Comparison of ENCODE assay signal across 9 mouse cellular contexts in the genomic region with DNA sequence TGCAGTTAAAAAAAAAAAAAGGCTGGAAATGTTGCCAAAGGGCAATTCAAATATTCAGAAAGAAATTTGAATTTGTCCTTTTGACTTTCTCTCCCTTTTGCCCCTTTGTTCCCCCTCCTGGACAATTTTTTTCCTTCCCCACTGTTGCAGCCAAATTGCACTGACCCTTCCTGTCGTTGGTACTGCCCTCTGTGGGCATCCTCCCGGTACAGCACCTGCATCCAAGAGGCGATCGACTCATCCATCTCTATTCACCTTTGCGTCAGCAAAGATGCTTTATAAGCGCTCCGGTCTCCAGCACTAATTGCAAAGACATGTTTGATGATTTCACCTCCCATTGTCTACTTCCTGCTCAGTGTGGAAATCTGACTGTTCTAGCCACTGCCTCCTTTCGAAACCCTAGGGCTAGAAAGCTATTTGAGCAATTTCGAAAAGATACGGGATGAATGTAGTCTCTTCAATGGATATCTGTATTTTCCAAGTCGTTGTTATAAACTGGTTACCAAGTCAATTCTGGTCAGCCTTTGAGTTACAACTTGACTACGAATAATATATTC. TPM values are rescaled to one million over a fixed set of nuclear protein-coding genes. Genes with fewer than 3 reads are reported as not detected.
DNase-seq lines count a peak whose midpoint lies in the region; ATAC-seq and TF ChIP-seq lines count a peak whose summit lies in the region.
"Had no signal": no experiment of that assay in that cellular context is flagged by ENCODE, and none has a peak within 500 bp of the region (broad histone marks: within the 10 kb centered on the region; RNA-seq: fewer than 3 reads in every experiment).

No protein-coding gene starts in this region.

- H3K4me1 ChIP-seq in hindbrain, embryonic 10.5 days (replicated peaks) = peaks cover 21% of the 10 kb centered on the region
- H3K4me1 ChIP-seq in hindbrain, embryonic 12.5 days = peaks cover 13% of the 10 kb centered on the region
- H3K4me1 ChIP-seq in hindbrain, postnatal 0 days (ENCODE audit: insufficient read depth, low read length) = no peaks in the 10 kb centered on the region

- peaks cover 49% of the 10 kb centered on the region for H3K27me3 ChIP-seq in hindbrain, embryonic 10.5 days (ENCODE audit: insufficient read depth, poor library complexity, severe bottlenecking)
- peaks cover 24% of the 10 kb centered on the region for H3K27me3 ChIP-seq in hindbrain, embryonic 12.5 days
- H3K27me3 ChIP-seq in hindbrain, postnatal 0 days (ENCODE audit: insufficient read depth, low read length) = 0 out of 2 replicates have a peak, but pooled peaks cover 3% of the 10 kb centered on the region

- WGBS in hindbrain, embryonic 10.5 days = 38% methylated on average over 12 of the region's 12 CpGs
- 34% methylated on average over 12 of the region's 12 CpGs for WGBS in hindbrain, embryonic 12.5 days
- WGBS in hindbrain, postnatal 0 days = 33% methylated on average over 12 of the region's 12 CpGs

- no peaks in the 10 kb centered on the region for H3K36me3 ChIP-seq in hindbrain, embryonic 10.5 days
- H3K36me3 ChIP-seq in hindbrain, embryonic 12.5 days = no peaks in the 10 kb centered on the region
- H3K36me3 ChIP-seq in hindbrain, postnatal 0 days (ENCODE audit: insufficient read depth, low read length) = no peaks in the 10 kb centered on the region
- H3K36me3 ChIP-seq: liver, embryonic 13.5 days had no signal

- peak; percentile 14 for DNase-seq in hindbrain, embryonic 10.5 days (ENCODE audit: low spot score)
- DNase-seq in ES-CJ7 (ENCODE audit: low read depth, low spot score) = peak; percentile 36
- DNase-seq in cerebellum, postnatal 25 days = peak; percentile 39 to 68
- peak; percentile 37 for DNase-seq in hindbrain, postnatal 0 days (ENCODE audit: low spot score)
- DNase-seq in layer of hippocampus, adult 18-20 months (ENCODE audit: low spot score in 2 of 2) = no peak
- no peak for DNase-seq in left cerebral cortex, adult 11 months (ENCODE audit: low spot score)
- no peak for DNase-seq in right cerebral cortex, adult 2 months (ENCODE audit: low spot score in 2 of 2)
- DNase-seq: liver, embryonic 13.5 days had no signal

- H3K9me3 ChIP-seq in hindbrain, embryonic 10.5 days = no peaks in the 10 kb centered on the region
- H3K9me3 ChIP-seq in hindbrain, embryonic 12.5 days (replicated peaks) = no peaks in the 10 kb centered on the region
- no peaks in the 10 kb centered on the region for H3K9me3 ChIP-seq in hindbrain, postnatal 0 days (ENCODE audit: low read length)
- H3K9me3 ChIP-seq: liver, embryonic 13.5 days had no signal

- no peak overlapping the region for H3K4me3 ChIP-seq in hindbrain, embryonic 10.5 days
- H3K4me3 ChIP-seq in hindbrain, embryonic 12.5 days = no peak overlapping the region
- H3K4me3 ChIP-seq in hindbrain, postnatal 0 days (ENCODE audit: low read length) = peak overlapping the region; percentile 50

- ATAC-seq in hindbrain, embryonic 12.5 days (ENCODE audit: low FRiP score) = no peak
- ATAC-seq in hindbrain, postnatal 0 days = no peak

- H3K4me2 ChIP-seq in hindbrain, embryonic 12.5 days (replicated peaks) = no peak overlapping the region
- peak overlapping the region; percentile 98 for H3K4me2 ChIP-seq in hindbrain, postnatal 0 days (ENCODE audit: low read depth, low read length)

- peak; percentile 53 for TF ChIP-seq CTCF in hindbrain, postnatal 0 days (IDR thresholded peaks at IDR 0.05; ENCODE audit: low read depth)

- no peak overlapping the region for H3K27ac ChIP-seq in hindbrain, embryonic 10.5 days
- no peak overlapping the region for H3K27ac ChIP-seq in hindbrain, embryonic 12.5 days
- H3K27ac ChIP-seq in hindbrain, postnatal 0 days = no peak overlapping the region
- H3K27ac ChIP-seq: liver, embryonic 13.5 days had no signal

- no peak overlapping the region for H3K9ac ChIP-seq in hindbrain, embryonic 12.5 days
- no peak overlapping the region for H3K9ac ChIP-seq in hindbrain, postnatal 0 days (replicated peaks; ENCODE audit: low read length)
- H3K9ac ChIP-seq: liver, embryonic 13.5 days had no signal

RNA-seq across cellular contexts. Expression of gene Rnf144b, which starts 1.0 kb away (rescaled TPM):
- 0.46 and 0.82 TPM in 2 replicates for polyA plus RNA-seq in hindbrain, embryonic 10.5 days (2016; fragmentation: Nextera tagmentation; extraction: Ambion mirVana)
- polyA plus RNA-seq in hindbrain, embryonic 12.5 days (2016; fragmentation: Nextera tagmentation; extraction: Ambion mirVana) = 0.62 and 1.0 TPM in 2 replicates
- 2.7 and 5.6 TPM in 2 replicates for total RNA-seq in hindbrain, postnatal 0 days (2014; rRNA removed)
- polyA plus RNA-seq in hindbrain, postnatal 0 days (2015; fragmentation: Nextera tagmentation; extraction: Ambion mirVana) = 1.7 and 1.8 TPM in 2 replicates
- total RNA-seq in layer of hippocampus, adult 18-20 months (2021) = 10 to 100 TPM; 12.9 to 13.6 TPM

RNA-seq across cellular contexts. Expression of gene Dek, which starts 15.4 kb away (rescaled TPM):
- polyA plus RNA-seq in hindbrain, embryonic 10.5 days (2016; fragmentation: Nextera tagmentation; extraction: Ambion mirVana) = 222 and 348 TPM in 2 replicates
- 251 and 254 TPM in 2 replicates for polyA plus RNA-seq in hindbrain, embryonic 12.5 days (2016; fragmentation: Nextera tagmentation; extraction: Ambion mirVana)
- 42.2 and 60.5 TPM in 2 replicates for total RNA-seq in hindbrain, postnatal 0 days (2014; rRNA removed)
- 131 and 136 TPM in 2 replicates for polyA plus RNA-seq in hindbrain, postnatal 0 days (2015; fragmentation: Nextera tagmentation; extraction: Ambion mirVana)
- 10 to 100 TPM; 45.1 to 45.8 TPM for total RNA-seq in layer of hippocampus, adult 18-20 months (2021)

Comparison
In these comparisons a context has a peak if more than half of its experiments do, and no peak if none do; other contexts are left out.
1. DNase-seq: peak in hindbrain, embryonic 10.5 days (single experiment), ES-CJ7 (single experiment), cerebellum, postnatal 25 days (2 of 2) and hindbrain, postnatal 0 days (single experiment); none in layer of hippocampus, adult 18-20 months (0 of 2), left cerebral cortex, adult 11 months (single experiment) and right cerebral cortex, adult 2 months (0 of 2).